Comparison of ENCODE assay signal across 13 mouse cellular contexts in genomic region chr7:112957630-112958029, GRCm38 (mm10). TPM values are rescaled to one million over a fixed set of nuclear protein-coding genes. Genes with fewer than 3 reads are reported as not detected.
A peak's percentile ranks its signal among the peaks of the same experiment; 100 is the strongest.
DNase-seq lines count a peak whose midpoint lies in the region; ATAC-seq and TF ChIP-seq lines count a peak whose summit lies in the region.
"Had no signal": no experiment of that assay in that cellular context is flagged by ENCODE, and none has a peak within 500 bp of the region (broad histone marks: within the 10 kb centered on the region; RNA-seq: fewer than 3 reads in every experiment).

No protein-coding gene starts in this region.

- 0 out of 2 replicates have a peak overlapping the region, but pooled peaks have one; percentile 4 for H3K9ac ChIP-seq in lung, embryonic 15.5 days
- no peak overlapping the region for H3K9ac ChIP-seq in kidney, embryonic 14.5 days (ENCODE audit: low read depth, low read length)
- H3K9ac ChIP-seq in stomach, embryonic 16.5 days (ENCODE audit: low read length), result no peak overlapping the region

- no peak for DNase-seq in gastrocnemius, adult 2 months
- no peak for DNase-seq in gastrocnemius, postnatal 10 days
- DNase-seq in lung, adult 18-20 months, result no peak
- DNase-seq in ovary, postnatal 36 days (ENCODE audit: low spot score), result no peak
- no peak for DNase-seq in cerebellum, postnatal 25 days
- DNase-seq: cerebellum, postnatal 10 days had no signal

- H3K36me3 ChIP-seq in lung, embryonic 15.5 days, result no peaks in the 10 kb centered on the region
- H3K36me3 ChIP-seq in kidney, embryonic 14.5 days (ENCODE audit: control insufficient read depth, insufficient read depth, low read length), result 0 out of 2 replicates have a peak, but pooled peaks cover 4% of the 10 kb centered on the region
- no peaks in the 10 kb centered on the region for H3K36me3 ChIP-seq in stomach, embryonic 16.5 days (ENCODE audit: control insufficient read depth, insufficient read depth, low read length)

- peak overlapping the region; percentile 19 for H3K4me3 ChIP-seq in gastrocnemius, adult 2 months
- H3K4me3 ChIP-seq in lung, embryonic 15.5 days, result peak overlapping the region; percentile 53
- peak overlapping the region; percentile 63; the same call in 1 of the 2 replicates for H3K4me3 ChIP-seq in kidney, embryonic 14.5 days (ENCODE audit: low read length)
- H3K4me3 ChIP-seq in stomach, embryonic 16.5 days (replicated peaks; ENCODE audit: low read length), result peak overlapping the region; percentile 69; the same call in 1 of the 2 replicates
- H3K4me3 ChIP-seq: layer of hippocampus, adult 2 months had no signal

- H3K4me2 ChIP-seq in lung, embryonic 15.5 days, result peak overlapping the region; percentile 65
- peak overlapping the region; percentile 90; the same call in 1 of the 2 replicates for H3K4me2 ChIP-seq in kidney, embryonic 14.5 days (replicated peaks; ENCODE audit: low read depth, low read length)
- H3K4me2 ChIP-seq in stomach, embryonic 16.5 days (ENCODE audit: low read depth, low read length), result peak overlapping the region; percentile 84
- H3K4me2 ChIP-seq: liver, embryonic 11.5 days had no signal

- 42% methylated on average over 6 of the region's 6 CpGs for WGBS in lung, embryonic 15.5 days
- WGBS in kidney, embryonic 14.5 days, result 21% methylated on average over 6 of the region's 6 CpGs
- 43% methylated on average over 6 of the region's 6 CpGs for WGBS in stomach, embryonic 16.5 days

- no peak for ATAC-seq in lung, embryonic 15.5 days (ENCODE audit: borderline replicate concordance, extremely low read depth, low FRiP score, low TSS enrichment)
- no peak for ATAC-seq in kidney, embryonic 14.5 days (ENCODE audit: low FRiP score, low TSS enrichment)
- no peak for ATAC-seq in stomach, embryonic 16.5 days (ENCODE audit: insufficient read depth, low FRiP score)

- TF ChIP-seq CTCF in gastrocnemius, adult 2 months (IDR thresholded peaks at IDR 0.05), result no peak

- peaks cover 24% of the 10 kb centered on the region for H3K4me1 ChIP-seq in lung, embryonic 15.5 days
- H3K4me1 ChIP-seq in kidney, embryonic 14.5 days (ENCODE audit: control insufficient read depth, insufficient read depth, low read length), result peaks cover 8% of the 10 kb centered on the region; the same call in 1 of the 2 replicates
- peaks cover 16% of the 10 kb centered on the region; the same call in 1 of the 2 replicates for H3K4me1 ChIP-seq in stomach, embryonic 16.5 days (ENCODE audit: control insufficient read depth, insufficient read depth, low read length)

- no peaks in the 10 kb centered on the region for H3K9me3 ChIP-seq in lung, embryonic 15.5 days
- no peaks in the 10 kb centered on the region for H3K9me3 ChIP-seq in kidney, embryonic 14.5 days (ENCODE audit: control insufficient read depth, low read length)
- no peaks in the 10 kb centered on the region for H3K9me3 ChIP-seq in stomach, embryonic 16.5 days (replicated peaks; ENCODE audit: control insufficient read depth, low read length)

- H3K27ac ChIP-seq in gastrocnemius, adult 2 months, result no peak overlapping the region
- H3K27ac ChIP-seq in lung, embryonic 15.5 days, result no peak overlapping the region
- no peak overlapping the region for H3K27ac ChIP-seq in kidney, embryonic 14.5 days (ENCODE audit: low read depth, low read length)
- no peak overlapping the region for H3K27ac ChIP-seq in stomach, embryonic 16.5 days (ENCODE audit: low read length)
- H3K27ac ChIP-seq: layer of hippocampus, adult 2 months had no signal

- peaks cover 41% of the 10 kb centered on the region for H3K27me3 ChIP-seq in lung, embryonic 15.5 days
- peaks cover 19% of the 10 kb centered on the region for H3K27me3 ChIP-seq in kidney, embryonic 14.5 days (ENCODE audit: control insufficient read depth, insufficient read depth, low read length)
- peaks cover 19% of the 10 kb centered on the region for H3K27me3 ChIP-seq in stomach, embryonic 16.5 days (ENCODE audit: control insufficient read depth, insufficient read depth, low read length)

- intact Hi-C loops in gastrocnemius, adult 2 months (cut with DNase I), result no loop called here

RNA-seq across cellular contexts. Expression of gene Rassf10, which starts 3.9 kb away (rescaled TPM):
- under 1 TPM; 0.17 to 0.48 TPM for total RNA-seq in gastrocnemius, adult 2 months (2021)
- total RNA-seq in gastrocnemius, postnatal 10 days (2021), result under 1 TPM; 0.59 to 0.70 TPM
- 22.5 and 25.3 TPM in 2 replicates for polyA plus RNA-seq in lung, embryonic 15.5 days (2015; fragmentation: Nextera tagmentation; extraction: Ambion mirVana)
- polyA plus RNA-seq in kidney, embryonic 14.5 days (2014; fragmentation: Nextera tagmentation; extraction: Ambion mirVana), result 15.8 and 19.4 TPM in 2 replicates
- polyA plus RNA-seq in stomach, embryonic 16.5 days (2015; fragmentation: Nextera tagmentation; extraction: Ambion mirVana), result 5.3 and 6.3 TPM in 2 replicates
- total RNA-seq: MEL; monocyte, adult 5-6 weeks had no signal

Comparison
In these comparisons a context has a peak if more than half of its experiments do, and no peak if none do; other contexts are left out.
1. H3K4me3 ChIP-seq: peak in every context shown above with its lines; median percentile 69 in stomach, embryonic 16.5 days; 63 in kidney, embryonic 14.5 days; 53 in lung, embryonic 15.5 days; 19 in gastrocnemius, adult 2 months.